Mouse (Mus musculus) cerebellum, adult (tissue): ENCODE measurements around the gene Gm10198.
A peak's percentile ranks its signal among the peaks of the same experiment; 100 is the strongest.

Experiments used
- ATAC-seq: cut with Nextera tagmentation; 2 replicates; pipeline ENCODE4 v1.9.2; 2017; ENCODE audit warnings: mild to moderate bottlenecking, moderate library complexity, mixed read lengths; ENCODE audit not compliant: insufficient number of reproducible peaks, low FRiP score, low TSS enrichment

The Gm10198 gene

DNA sequence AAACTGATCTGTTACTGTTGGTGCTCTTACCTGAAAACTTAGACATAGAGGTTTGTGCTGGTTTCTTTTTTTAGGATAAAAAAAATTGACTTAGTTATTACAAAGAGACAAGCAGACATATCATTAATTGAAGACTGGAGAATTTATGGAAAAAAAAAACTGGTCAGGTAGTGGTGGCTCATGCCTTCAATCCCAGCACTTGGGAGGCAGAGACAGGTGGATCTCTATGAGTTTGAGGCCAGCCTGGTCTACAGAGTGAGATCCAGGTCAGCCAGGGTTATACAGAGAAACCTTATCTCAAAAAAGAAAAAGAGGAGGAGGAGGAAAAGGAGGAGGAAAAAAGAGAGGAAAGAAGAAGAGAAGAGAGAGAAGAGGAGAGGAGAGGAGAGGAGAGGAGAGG is at the start of gene Gm10198:
Gm10198 (plus strand) TSS at position 301 of the 400 bp plus-strand sequence.
- no peak for ATAC-seq

DNA sequence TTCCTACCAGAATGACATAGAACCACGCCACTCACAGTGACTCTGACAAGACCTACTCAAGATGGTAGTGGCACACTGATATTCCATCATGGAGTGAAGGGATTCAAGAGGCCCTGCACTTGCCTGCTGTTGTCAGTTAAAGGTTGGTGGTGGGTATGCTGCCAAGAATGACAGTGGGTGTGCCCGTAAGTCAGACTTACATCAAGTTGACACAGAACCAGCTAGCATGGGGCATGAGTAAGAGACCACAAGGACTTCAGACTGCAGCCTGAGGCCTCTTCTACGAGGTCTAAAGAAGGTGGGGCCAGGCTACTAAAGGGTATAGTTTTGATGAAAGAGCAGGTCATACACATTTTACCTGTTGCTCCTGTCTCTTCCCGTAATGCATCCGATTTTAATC is 47.3 kb upstream of the Gm10198 start:
- ATAC-seq: no peak

DNA sequence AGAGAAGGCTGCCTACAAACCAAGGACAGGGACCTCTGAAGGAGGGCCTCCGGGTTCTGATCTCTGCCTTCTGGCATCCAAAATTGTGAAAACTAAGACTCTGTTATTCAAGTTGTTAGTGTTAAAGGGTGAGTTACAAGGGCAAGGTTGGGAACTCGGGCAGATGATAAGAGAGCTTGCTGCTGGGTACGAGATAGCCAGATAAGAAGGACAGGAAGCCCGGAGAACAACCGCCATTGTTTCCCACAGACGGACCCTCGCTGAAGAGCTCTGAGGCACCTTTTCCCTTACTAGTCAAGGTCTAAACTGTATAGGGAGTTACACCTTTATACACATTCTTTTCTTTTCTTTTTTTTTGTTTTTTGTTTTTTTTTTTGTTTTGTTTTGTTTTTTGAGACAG is 39.8 kb upstream of the Gm10198 start:
- no peak for ATAC-seq

DNA sequence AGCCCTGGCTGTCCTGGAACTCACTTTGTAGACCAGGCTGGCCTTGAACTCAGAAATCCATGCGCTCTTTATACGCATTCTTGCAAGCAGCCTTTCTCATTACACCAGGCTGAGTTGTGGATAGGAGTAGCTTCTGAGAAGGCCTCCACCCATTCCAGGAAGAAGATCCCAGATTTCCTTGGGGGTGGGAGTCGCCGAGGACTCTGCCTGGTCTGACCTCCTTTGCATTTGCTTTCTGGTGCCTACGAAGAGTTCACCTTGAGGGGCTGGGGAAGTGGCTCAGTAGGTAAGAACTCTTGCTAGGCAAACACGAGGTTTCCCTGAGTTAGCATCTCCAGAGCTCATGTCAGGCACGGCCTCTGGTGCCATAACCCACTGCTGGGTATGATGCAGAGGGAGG is 39.4 kb upstream of the Gm10198 start:
- no peak for ATAC-seq

DNA sequence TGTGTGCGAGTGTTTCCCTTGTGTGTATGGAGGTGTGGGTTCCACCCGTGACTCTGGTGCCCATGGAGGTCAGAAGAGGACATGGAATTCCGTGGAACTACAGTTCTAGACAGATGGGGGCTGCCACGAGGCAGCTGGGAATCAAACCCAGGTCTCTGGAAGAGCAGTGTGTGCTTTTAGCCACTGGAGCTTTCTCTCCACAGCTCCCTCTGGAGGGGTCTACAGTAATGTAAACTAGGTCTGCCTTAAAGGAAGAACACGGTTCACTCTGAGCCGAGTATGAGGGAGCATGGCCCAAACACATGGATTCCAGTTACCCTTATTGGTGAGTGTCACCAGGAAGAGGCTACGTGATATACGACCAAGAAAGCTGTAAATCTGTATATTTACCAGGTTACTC is 38.6 kb upstream of the Gm10198 start:
- no peak for ATAC-seq

DNA sequence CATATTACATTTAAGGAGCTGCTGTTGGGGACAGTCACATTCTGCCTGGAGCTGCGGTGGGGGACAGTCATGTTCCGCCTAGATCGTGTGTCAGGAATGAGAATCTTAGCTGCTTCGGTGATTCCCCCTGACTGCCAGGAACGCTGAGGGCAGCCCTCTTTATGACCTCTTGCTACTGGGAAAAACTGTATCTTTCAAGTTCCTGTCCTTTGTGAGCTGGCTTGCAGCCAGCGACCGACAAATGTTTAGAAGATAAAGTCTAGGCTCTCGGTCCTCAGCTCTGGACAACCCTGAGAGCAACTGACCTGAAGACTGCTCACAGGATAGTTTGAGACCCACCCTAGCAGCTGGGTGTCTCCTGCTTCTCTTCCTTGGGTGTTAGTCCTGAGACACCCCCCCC is 37.3 kb upstream of the Gm10198 start:
- no peak for ATAC-seq

DNA sequence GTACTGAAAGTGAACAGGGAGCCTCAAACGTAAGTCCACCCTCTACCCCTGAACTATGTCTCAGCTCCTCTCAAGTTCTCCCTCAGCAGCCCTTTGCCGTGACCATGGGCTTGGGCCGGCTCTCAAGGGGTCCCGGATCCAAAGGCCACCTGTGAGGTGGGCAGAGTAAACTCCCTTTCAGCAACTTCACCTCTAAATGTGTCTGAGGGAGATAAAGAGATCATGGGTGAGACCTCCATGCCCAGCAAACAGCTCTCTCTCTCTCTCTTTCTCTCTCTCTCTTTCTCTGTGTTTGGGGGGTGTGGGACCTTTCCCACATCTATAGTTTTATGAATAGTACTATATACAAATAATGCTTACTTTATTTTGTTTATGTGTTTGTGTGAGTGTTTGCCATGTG is 36.2 kb upstream of the Gm10198 start:
- ATAC-seq: no peak

DNA sequence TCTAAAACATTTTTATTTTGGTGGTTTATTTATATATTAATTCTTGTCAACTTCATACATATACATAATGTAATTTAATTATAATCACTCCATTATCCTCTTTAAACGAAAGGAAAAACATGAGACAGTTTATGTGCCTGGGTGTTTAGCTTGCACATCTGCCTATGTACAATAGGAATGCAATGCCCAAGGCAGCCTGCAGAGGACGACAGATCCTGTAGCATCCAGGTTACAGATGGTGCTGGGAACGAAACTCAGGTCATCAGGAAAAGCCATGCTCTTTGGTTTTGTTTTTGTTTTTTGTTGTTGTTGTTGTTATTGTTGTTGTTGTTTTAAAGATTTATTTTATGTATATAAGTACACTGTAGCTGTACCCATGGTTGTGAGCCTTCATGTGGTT is 32.4 kb upstream of the Gm10198 start:
- ATAC-seq: no peak

DNA sequence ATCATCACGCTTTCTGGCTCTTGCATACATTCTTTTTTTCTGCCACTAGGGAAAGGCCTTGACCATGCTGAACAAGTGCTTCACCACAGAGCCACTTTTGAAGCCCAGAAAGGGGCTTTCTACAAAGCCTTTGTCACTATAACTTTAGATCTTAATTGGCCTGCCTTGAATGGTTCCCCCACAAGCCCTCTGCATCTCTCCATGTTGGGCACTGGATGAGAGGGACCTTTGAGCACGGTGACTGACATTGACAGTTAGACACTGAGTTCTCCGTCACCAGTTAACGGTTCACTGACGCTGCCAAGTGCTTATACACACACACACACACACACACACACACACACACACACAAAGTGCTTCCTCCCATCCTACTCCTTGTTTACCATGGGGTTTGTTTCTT is 30.0 kb upstream of the Gm10198 start:
- no peak for ATAC-seq

DNA sequence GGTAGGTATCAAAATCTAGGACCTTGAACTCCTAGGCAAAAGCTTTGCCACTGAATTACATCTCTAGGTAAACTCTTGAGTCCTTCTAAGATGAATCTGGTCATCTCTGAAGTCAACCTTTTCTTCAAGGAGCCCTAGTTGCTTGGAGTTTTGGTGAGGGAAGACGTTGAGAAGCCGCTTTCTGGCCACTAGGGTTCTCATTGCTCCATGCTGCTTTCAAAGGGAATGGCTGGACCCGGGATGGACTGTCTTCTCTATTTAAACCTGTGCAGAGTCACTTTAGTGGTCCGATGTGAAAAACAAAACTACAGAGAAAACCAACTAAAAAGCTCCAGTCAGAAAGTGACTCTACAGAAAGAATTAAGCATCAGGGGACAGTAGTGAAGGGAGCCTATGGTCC is 18.4 kb upstream of the Gm10198 start:
- ATAC-seq: no peak

DNA sequence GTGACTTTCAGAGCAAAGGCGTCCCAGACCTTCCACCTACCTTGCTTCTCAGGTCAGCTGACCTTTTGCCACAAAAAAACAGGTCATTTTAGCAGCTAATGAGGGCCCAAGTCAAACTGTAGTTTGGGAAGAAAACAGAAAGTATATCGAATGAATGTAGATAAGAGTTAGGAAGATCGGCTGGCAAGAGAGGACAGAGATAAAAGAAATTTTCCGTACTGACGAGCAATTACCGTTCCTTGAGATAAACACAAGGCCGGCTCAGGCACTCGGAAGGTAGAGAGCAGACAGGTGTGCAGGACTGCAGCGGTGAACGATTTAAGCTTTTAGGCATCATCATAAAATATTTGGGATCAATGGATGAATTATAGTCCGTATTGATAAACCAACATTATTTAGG is 15.4 kb upstream of the Gm10198 start:
- ATAC-seq: no peak

DNA sequence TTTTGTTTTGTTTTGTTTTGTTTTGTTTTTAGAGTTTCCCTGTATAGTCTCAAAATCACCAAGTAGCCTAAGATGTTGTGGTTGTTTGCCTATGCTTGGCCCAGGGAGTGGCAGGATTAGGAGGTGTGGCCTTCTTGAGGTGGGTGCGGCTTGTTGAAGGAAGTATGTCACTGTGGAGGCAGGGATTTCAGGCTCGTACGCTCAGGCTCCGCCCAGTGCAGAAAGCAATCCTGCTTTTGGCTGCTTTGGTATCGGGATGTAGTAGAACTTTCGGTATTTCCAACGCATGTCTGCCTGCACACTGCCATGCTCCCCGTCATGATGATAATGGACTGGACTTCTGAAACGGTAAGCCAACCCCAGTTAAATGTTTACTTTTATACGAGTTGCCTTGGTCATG is 12.5 kb upstream of the Gm10198 start:
- no peak for ATAC-seq

DNA sequence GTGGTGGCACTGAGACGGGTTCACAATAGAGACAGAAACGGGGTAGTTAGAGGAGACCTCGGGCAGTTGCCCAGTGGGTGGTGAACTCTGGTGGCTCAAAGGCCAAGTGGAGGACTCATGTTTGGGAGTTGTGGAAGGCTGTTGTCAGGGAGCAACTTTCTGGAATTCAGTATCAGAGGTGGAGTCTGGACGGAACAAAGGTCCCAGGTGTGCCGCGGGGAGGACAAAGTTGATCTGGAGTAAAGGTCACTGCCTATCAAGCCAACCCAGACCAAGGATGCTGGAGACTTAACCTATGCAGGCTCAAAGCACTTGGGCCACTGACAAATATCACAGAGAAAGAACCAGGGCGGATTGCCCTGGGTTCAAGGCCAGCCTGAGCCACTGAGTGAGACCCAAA is 5.5 kb downstream of the Gm10198 start:
- ATAC-seq: no peak

DNA sequence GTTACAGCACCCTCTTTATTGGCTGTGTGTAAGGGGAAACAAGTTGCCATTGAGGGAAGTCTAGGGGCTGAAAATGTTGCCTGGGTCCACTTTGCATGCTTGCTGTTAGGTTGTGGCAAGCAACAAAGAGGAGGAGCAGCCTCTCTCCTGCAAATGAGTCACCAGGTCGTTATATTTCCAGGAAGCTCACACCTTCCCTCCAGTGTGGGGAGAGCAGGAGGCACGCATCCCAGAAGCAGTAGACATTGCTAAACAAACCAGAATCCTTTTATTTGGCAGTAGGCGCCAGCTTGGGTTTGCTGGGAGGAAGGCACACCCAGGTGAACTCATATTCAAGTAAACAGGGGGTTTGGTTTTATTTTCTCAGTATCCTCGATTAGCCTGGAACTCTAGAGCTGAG is 8.8 kb downstream of the Gm10198 start:
- no peak for ATAC-seq

DNA sequence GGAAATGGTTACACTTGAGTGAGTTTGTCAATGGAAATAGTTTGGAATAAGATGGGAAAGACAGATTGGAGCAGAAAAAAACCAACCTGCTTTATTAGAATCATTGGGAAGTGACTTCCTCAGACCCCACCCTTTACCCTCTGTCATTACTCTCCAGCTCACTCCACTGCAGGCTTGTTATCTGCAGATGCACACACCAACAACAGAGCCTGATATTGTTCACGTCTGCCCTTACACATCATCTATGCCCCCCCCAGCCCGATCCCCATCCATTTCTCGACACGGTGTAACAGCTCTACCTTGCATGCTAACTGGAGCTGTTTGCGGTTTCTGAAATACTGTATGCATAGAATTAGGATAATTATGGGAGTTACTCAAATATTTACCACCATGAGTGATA is 12.2 kb downstream of the Gm10198 start:
- no peak for ATAC-seq

DNA sequence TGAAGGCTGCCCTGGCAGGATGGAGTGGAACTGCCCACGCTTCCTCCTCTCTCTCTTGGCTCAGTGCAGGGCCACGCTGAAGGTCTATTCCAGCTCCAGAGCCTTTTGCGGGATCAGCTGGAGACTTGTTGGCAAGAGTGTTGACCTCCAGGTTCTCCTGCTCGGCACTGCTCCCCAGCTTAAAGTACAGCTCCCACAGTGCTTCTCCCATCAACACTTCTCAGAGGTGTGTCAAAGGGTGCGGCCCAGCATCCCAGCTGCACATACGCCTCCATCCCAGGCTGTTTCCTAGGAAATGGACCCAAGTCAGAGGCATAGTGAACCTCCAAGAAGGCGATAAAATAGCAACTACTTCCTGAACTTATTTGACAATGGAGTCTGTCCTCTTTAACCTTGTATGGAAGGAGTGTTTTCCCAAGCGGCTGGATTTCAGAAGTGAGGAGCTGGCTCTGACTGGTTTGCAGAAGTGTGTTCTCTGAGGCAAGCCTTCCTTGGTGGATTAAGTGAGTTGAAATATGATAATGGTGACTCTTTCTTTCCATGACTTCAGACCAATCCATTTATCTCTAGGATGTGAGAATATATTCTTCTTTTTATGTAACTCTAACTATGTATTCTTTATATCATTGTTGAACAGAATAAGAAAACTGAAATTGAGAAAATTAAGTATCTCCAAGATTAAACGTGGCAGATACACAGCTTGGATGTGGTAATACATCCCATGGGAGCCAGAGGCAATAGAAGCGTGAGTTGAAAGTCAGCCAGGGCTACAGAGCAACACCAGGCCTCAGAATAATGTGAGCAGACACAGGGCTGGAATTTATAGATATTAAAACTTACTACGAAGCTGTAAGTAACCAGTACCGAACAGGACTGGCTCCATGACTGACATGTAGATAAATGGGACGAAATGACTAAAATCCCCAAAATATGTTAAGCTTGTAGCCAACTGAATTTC is 23.9 kb downstream of the Gm10198 start:
- ATAC-seq: 0 out of 2 replicates have a peak, but pooled peaks have one; percentile 51

DNA sequence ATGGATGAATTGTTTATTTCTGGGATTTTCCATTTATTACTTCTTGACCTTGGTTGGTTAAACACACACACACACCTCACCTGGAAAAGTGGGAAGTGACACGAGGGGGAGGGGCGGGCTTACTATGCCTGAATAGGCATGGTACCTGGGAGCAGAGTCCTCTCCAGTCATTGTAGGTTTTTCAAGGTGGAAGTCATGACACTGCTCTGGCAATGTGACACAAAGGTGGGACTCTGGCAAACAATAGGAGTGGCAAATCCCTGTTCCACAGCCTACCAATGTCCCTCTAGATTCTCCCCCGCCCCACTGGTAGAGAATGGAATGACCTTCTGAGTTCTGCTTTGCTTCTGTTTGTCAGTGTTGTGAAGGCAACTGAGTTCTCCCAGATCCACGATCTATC is 27.8 kb downstream of the Gm10198 start:
- no peak for ATAC-seq

DNA sequence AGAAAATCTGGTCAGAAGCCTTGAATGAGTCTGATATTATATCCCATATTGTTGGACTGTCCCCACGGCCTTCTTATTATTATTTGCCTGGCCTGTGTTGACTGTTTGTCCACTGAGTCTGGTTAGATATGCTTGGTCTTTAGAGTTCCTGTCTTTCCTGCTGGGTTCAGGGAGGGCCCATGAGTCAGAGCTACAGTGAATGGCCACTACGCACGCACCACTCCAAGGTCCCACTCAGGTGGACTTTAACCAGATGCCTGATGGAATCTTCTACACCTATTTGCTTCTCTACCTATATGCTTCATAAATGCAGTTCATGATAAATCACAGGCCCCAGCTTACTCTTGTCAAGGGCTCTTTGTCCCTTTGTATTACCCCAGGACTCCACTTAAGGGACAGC is 29.8 kb downstream of the Gm10198 start:
- ATAC-seq: no peak

DNA sequence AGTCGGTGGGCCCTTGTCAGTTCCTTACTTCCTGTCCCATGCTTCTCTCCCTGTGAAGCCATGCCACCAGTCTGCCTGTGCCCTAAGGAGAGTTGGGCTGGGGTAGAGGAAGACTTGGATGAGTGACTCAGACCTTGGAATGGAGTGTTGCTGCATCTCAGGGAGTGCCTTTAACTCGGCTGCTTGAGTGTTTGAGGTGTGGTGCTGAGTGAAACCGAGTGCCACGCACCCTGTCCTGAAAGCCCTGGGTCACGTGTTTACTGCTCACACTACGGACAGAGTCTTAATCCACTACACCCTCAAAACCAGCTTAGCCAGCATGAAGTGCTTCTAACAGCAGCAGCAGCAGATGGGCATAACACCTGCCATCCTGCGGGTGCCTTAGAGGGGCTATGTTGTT is 30.5 kb downstream of the Gm10198 start:
- ATAC-seq: no peak

DNA sequence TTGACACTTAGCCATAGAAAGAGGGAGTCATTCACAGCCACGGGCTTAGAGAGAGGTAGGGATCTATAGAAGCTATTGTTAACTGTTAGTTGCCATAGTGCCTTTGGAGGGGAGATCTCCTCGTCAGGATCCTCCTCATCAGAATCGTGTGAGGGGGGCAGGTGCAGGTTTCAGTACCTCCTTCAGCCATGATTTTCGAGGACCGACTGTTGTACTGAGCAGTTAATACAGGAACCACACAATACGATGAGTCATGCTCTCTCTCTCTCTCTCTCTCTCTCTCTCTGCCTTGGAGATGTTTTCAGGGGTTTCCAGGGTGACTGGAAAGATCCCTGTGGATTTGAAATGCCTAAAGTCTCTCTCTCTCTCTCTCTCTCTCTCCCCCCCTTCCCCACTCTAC is 31.5 kb downstream of the Gm10198 start:
- ATAC-seq: no peak

DNA sequence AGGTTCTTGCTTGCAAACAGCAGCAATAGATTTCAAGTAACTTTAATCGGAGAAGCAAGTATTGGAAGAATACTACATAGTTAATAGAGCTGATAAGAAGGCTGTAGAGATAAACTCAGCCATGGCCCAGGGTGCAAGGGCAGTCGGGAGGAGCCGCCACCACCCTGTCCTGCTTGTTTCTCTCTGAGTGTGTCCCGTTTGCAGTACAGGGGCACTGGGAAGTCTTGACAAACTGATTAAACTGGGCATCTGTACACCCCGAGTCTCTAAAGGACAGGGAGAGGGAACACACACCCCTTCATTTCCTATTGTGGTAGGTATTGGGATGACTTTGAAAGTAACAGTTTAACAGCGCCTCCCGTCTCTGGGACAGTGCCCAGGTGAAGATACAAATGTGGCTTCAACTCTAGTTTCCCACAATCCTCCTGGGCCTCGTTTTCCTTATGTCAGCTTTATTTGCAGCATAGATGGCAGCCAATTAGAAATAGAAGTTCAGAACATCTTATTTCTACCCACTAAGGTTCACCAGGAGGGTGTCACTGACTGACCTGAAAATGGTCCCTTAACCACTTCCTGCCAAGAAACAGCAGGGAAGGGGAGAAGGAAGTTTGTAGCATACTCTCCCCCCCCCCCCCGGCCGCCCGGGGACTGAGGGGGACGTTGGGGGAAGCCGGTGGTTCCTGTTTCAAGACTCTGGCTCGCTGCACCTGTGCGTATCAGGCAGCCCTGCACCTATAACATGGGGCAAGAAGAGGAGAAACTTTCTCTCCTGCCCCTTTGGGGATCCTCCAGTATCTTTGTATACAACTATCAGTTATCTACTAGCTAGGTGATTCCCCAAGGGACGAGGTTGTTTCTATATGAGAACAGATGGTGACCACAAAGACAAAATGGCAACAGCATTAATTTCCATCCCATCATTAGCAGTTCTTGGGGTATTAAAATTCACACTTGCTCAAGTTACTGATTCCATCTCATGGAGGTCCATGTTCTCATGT is 41.9 kb downstream of the Gm10198 start:
- ATAC-seq: no peak
